Comparison of ENCODE assay signal across 8 mouse cellular contexts in genomic region chr2:26351358-26352290, GRCm38 (mm10). TPM values are rescaled to one million over a fixed set of nuclear protein-coding genes. Genes with fewer than 3 reads are reported as not detected.
A peak's percentile ranks its signal among the peaks of the same experiment; 100 is the strongest.
DNase-seq lines count a peak whose midpoint lies in the region; ATAC-seq and TF ChIP-seq lines count a peak whose summit lies in the region.

Gene Dnlz, minus strand, starts transcription at chr2:26352110.

- DNase-seq in gastrocnemius, postnatal 10 days = peak; percentile 94
- peak; percentile 96 for DNase-seq in induced T-regulatory cell, adult 2 months (ENCODE audit: low read depth)
- DNase-seq in left cerebral cortex, adult 9 months (ENCODE audit: low spot score in 2 of 2) = peak; percentile 84 to 94
- DNase-seq in right cerebral cortex, postnatal 14 days = peak; percentile 95
- DNase-seq in urinary bladder, postnatal 36 days (ENCODE audit: low spot score in 2 of 2) = peak; percentile 92 to 93

- peaks cover 8% of the 10 kb centered on the region; the same call in 1 of the 2 replicates for H3K4me1 ChIP-seq in cortical plate, adult 2 months (ENCODE audit: control insufficient read depth, insufficient read depth, low read length)

- TF ChIP-seq CTCF in cortical plate, adult 2 months (IDR thresholded peaks at IDR 0.05; ENCODE audit: extremely low read depth, insufficient read depth, low read length) = peak; percentile 60

- H3K27ac ChIP-seq in cortical plate, adult 2 months (ENCODE audit: insufficient read depth, low read length) = peak within 1 kb of the TSS; percentile 70

- peak within 1 kb of the TSS; percentile 69 for H3K4me3 ChIP-seq in cortical plate, adult 2 months (ENCODE audit: insufficient read depth, low read length)

- peak; percentile 52 for TF ChIP-seq POLR2A in cortical plate, adult 2 months (IDR thresholded peaks at IDR 0.05; ENCODE audit: extremely low read depth, insufficient read depth, low read length)

- ATAC-seq in activated CD4-positive, CD25-positive, alpha-beta regulatory T cell, adult 4 months = peak; percentile 86
- ATAC-seq in megakaryocyte progenitor cell, adult 5-6 weeks (replicated peaks; ENCODE audit: poor library complexity) = peak; percentile 93

RNA-seq across cellular contexts. Expression of gene Dnlz, which starts in this region (rescaled TPM):
- polyA plus RNA-seq in activated CD4-positive, CD25-positive, alpha-beta regulatory T cell, adult 4 months (2017; shearing (Covaris generic)) = 1 to 10 TPM; 6.5 to 7.4 TPM
- 37.9 and 38.0 TPM in 2 replicates for polyA plus RNA-seq in cortical plate, adult 2 months (2012; rRNA removed)
- 10 to 100 TPM; 18.0 to 18.9 TPM for total RNA-seq in gastrocnemius, postnatal 10 days (2021)
- total RNA-seq in megakaryocyte progenitor cell, adult 5-6 weeks (2015) = 6.4 and 6.8 TPM in 2 replicates
- 5.8 and 6.9 TPM in 2 replicates for total RNA-seq in megakaryocyte progenitor cell, adult 5-6 weeks (2017)

Comparison
In these comparisons a context has a peak if more than half of its experiments do, and no peak if none do; other contexts are left out.
1. Peak in every context shown above with its lines: DNase-seq, ATAC-seq, H3K4me3 ChIP-seq and H3K27ac ChIP-seq.